Mouse (Mus musculus) lung, embryonic 15.5 days (tissue): Measurements from ENCODE around the gene Kcnh7. TPM values are rescaled to one million over a fixed set of nuclear protein-coding genes. Genes with fewer than 3 reads are reported as not detected.

ENCODE experiments used
- ATAC-seq: fragments of 200-750 bp; cut with Nextera tagmentation; 2 replicates; pipeline ENCODE4 v1.8.0; 2017; ENCODE audit warnings: moderate number of reproducible peaks, borderline replicate concordance; ENCODE audit not compliant: low FRiP score, low TSS enrichment; ENCODE audit errors: extremely low read depth
- H3K27ac ChIP-seq: fragments of 300-500 bp; sonication (generic); 2 replicates; pipeline ENCODE4 v1.5.1; 2015; ENCODE audit warnings: moderate library complexity, mild to moderate bottlenecking, inconsistent platforms
- H3K27me3 ChIP-seq: fragments of 300-500 bp; sonication (generic); 2 replicates; pipeline ENCODE4 v1.6.1; 2015; ENCODE audit warnings: inconsistent platforms
- H3K36me3 ChIP-seq: fragments of 300-500 bp; sonication (generic); 2 replicates; pipeline ENCODE4 v1.6.1; 2015; ENCODE audit warnings: inconsistent platforms
- H3K4me1 ChIP-seq: fragments of 300-500 bp; sonication (generic); 2 replicates; pipeline ENCODE4 v1.6.1; 2015; ENCODE audit warnings: inconsistent platforms
- H3K4me2 ChIP-seq: fragments of 300-500 bp; sonication (generic); 2 replicates; pipeline ENCODE4 v1.6.1; 2015; ENCODE audit warnings: inconsistent platforms, mild to moderate bottlenecking, moderate library complexity
- H3K4me3 ChIP-seq: fragments of 300-500 bp; sonication (generic); 2 replicates; pipeline ENCODE4 v1.5.1; 2015; ENCODE audit warnings: mild to moderate bottlenecking, inconsistent platforms
- H3K9ac ChIP-seq: fragments of 300-500 bp; sonication (generic); 2 replicates; pipeline ENCODE4 v1.6.1; 2015; ENCODE audit warnings: inconsistent platforms
- H3K9me3 ChIP-seq: fragments of 300-500 bp; sonication (generic); 2 replicates; pipeline ENCODE4 v1.6.1; 2016; ENCODE audit warnings: inconsistent platforms
- WGBS: fragments of 180-500 bp; shearing (Covaris S2); methylation state at CpG from one replicate; pipeline ENCODE4 v1.1.7; 2015; 5-methylcytosine and 5-hydroxymethylcytosine counted together
- polyA plus RNA-seq: library from polyadenylated mRNA; unstranded; fragments of >200 nt; fragmentation: Nextera tagmentation; extraction: Ambion mirVana; gene quantifications from 2 replicates; pipeline ENCODE4 v1.2.1, GENCODE M21; 2015

The Kcnh7 gene
- polyA plus RNA-seq = 0.15 and 0.25 TPM in 2 replicates

DNA sequence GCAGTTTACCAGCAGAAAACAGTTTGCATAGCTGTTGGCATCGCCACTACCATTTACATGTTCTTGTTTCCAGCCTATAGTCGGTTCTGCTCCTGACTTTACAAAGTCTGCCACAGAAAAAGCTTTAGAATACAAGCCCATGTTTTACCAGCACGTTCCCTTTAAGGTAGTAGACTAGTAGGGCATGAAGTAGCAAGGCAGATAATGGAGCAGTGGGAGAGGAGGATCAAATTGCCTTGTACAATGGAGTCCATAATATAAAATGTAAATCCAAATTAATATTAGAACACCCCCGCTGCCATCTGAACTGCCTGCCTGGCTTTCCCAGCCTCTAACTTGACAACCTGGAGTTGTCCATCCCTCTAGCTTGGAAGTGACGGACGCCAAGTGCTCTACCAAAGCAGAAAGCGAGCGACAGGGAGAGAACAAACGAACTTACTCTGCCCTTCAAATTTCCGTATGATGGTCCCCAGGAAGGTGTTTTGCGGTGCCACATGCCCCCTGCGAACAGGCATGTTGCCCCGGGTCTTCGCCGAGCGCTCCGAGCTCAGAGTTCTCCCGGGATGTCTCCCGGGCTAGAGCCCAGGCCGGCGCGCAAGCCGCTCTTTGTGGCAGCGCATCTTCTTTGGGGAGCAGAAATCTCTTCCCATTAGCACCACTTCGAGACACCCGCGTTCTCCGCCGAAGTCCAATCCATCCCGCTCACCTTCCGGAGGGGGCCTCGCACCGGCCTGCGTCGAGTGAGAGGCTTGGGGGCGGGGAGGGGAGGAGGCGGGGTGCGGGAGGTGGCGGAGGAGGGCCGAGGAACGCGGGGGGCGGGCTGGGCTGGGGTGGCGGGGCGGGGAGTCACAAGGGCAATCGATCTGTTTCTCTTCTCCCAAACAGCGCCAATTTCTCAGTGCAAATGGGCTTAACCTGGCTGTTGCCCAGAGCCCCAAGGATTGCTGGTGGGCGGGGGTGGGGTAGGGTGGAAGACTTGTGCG, at the start of gene Kcnh7:
TSS of gene Kcnh7 (minus strand) at position 725 of the 983 bp plus-strand sequence.
- no peaks in the 10 kb centered on the region for H3K36me3 ChIP-seq
- H3K4me2 ChIP-seq = peak within 1 kb of the TSS; percentile 60
- 2% methylated on average over 47 of the region's 49 CpGs for WGBS
- H3K27me3 ChIP-seq = peaks cover 24% of the 10 kb centered on the region
- H3K4me3 ChIP-seq = peak within 1 kb of the TSS; percentile 27
- no peak within 1 kb of the TSS for H3K9ac ChIP-seq
- no peaks in the 10 kb centered on the region for H3K4me1 ChIP-seq
- no peak within 1 kb of the TSS for H3K27ac ChIP-seq
- H3K9me3 ChIP-seq = no peaks in the 10 kb centered on the region
- ATAC-seq = no peak

DNA sequence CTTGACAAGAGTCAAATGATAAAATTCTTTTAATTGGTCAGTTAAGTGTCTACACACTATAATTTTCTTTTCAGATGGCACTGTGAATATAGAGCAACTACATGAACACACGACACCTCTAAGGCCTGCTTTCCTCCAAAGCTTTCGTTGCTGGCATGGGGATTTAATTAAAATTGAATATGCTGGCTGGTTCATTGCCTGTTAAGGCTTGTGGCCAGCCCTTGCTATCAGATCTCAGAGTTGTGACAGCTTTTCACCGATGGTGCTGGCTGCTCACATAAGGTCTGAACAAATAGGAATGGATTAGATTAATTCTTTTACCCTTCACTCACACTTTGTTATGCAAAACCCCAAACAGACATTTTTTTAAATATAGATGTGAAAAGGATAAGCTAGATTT, 23.3 kb upstream of the Kcnh7 start:
- H3K9ac ChIP-seq = no peak overlapping the region
- no peaks in the 10 kb centered on the region for H3K9me3 ChIP-seq
- no peaks in the 10 kb centered on the region for H3K4me1 ChIP-seq
- whole genome bisulfite sequencing = 80% methylated on average over 3 of the region's 3 CpGs
- no peaks in the 10 kb centered on the region for H3K36me3 ChIP-seq
- H3K27ac ChIP-seq = no peak overlapping the region
- H3K4me3 ChIP-seq = no peak overlapping the region
- no peak for ATAC-seq
- H3K4me2 ChIP-seq = no peak overlapping the region
- H3K27me3 ChIP-seq = no peaks in the 10 kb centered on the region

DNA sequence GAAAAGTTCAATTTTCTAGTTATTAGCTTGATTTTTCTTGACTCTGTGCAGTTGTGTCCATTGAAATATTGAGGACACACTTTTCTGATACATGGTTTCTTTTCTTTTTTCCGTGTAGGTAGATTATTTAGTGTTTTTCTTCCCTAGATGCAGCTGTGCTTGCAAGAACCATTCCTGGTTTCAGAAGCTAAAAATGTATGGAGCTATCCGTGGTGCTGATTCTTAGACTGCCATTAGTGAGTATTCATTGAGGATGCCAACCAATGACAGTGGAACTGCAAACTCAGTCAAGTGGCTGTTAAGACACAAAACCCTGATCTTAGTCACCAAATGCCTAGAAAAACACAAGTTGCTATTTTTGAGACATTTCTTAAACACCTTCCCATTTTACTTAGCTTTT, 1.9 kb upstream of the Kcnh7 start:
- Histone ChIP-seq H3K9me3 (no peaks in the 10 kb centered on the region), H3K4me2 (no peak overlapping the region), H3K27ac (no peak overlapping the region), H3K4me3 (no peak overlapping the region), H3K27me3 (peaks cover 24% of the 10 kb centered on the region), H3K36me3 (no peaks in the 10 kb centered on the region), H3K4me1 (no peaks in the 10 kb centered on the region), H3K9ac (no peak overlapping the region)
- WGBS = 2% methylated on average over 2 of the region's 2 CpGs
- no peak for ATAC-seq

DNA sequence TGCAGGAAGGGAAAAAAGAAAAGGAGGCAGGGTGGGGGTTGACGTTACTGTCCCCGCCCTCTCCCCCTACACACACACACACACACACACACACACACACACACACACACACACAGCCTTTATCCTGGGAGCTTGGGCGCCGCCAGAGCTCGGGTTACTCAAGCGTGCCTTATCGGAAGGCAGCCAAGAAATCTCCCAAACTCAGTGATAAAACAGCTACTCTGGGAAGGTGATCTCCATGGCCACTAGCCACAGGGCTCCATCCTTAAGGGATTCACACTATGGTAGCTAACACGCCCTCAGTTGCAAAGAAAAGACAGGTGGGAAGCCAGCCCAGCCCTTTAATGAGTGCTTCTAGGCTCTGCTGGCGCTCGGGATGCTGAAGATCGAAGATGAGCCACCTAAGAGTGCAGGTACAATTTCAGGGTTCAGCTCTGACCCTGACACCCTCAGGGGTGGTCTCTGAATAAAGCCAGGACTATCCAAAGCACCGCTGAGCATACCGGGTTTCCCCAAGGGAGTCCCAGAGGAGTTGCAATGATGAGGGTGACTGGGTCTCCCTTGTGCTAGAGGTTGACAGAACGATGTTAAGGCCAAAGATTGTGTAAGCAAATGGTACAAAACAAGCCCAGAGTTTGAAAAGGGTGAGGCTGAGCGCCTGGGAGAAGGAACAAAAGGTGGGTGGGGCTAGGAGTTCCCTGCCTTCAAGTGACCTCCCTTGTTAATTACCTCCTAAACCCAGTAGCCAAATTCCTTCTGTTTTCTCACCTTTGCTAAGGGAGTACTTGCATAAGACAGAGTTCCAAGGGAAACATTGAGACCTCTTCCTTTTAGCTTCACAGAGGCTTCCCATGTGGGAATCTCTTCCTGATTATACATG, 704 bp upstream of the Kcnh7 start:
- peak; percentile 35; the same call in 1 of the 2 replicates for ATAC-seq
- Histone ChIP-seq H3K9ac (no peak overlapping the region), H3K4me1 (no peaks in the 10 kb centered on the region), H3K27ac (no peak overlapping the region), H3K4me2 (peak overlapping the region; percentile 60), H3K27me3 (peaks cover 24% of the 10 kb centered on the region), H3K36me3 (no peaks in the 10 kb centered on the region), H3K9me3 (no peaks in the 10 kb centered on the region), H3K4me3 (peak overlapping the region; percentile 27)
- WGBS = 2% methylated on average over 14 of the region's 15 CpGs

DNA sequence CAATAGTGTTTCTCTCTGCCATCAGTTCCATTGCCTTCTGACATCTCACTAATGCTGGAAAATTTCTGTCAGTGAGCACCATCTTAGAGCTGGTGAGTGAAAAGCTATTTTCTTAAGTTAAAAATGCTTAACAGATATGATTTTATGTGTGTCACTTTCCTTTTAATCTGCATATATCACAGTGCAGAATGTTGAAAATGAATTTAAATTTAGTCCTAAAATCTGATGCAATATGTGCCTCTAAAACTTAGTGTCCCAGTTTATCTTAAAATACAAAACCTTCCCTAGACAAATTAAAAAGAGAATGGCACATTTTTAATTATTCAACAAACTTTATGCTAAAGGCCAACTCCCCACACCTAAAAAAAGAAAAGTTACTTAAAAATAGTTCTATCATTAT, 30.4 kb downstream of the Kcnh7 start:
- H3K27ac ChIP-seq = no peak overlapping the region
- no peak for ATAC-seq
- H3K4me3 ChIP-seq = no peak overlapping the region

DNA sequence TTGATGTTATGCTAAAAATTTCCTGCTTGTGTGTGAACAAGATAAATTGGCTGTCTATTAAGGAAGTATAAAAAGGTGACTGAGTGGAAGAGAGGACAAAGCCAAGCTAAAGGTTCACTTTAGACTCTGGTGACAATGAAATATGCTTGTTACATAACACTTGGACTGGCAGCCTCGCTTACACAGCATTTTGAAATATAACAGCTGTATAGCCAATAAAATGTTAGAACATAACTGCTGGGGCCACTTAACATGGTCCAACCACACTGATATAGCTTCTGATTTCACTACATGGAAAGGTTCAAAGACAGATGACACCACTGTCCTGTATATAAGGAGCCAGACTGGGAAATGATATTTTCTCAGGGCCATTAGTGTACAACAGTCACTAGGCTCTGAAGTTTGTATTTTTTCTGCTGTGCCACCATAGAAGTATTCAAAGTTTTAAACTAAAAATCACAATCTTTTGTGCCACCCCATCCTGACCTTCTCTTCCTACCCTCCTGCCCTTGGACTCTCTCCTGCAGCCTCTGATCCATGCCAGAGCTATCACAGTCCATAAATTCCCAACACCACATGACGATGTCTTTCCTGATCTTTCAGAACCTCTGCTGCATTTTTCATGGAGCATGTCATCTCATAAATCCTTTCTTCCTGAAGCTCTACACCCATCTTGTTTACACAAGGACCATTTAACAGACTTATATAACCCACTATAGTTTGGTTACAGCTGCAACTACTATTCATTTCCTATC, 56.1 kb downstream of the Kcnh7 start:
- Histone ChIP-seq H3K27ac (no peak overlapping the region), H3K4me3 (no peak overlapping the region), H3K4me2 (no peak overlapping the region), H3K27me3 (no peaks in the 10 kb centered on the region), H3K36me3 (no peaks in the 10 kb centered on the region), H3K4me1 (no peaks in the 10 kb centered on the region), H3K9ac (no peak overlapping the region), H3K9me3 (no peaks in the 10 kb centered on the region)
- no peak for ATAC-seq
- WGBS = 27% methylated on average over 2 of the region's 2 CpGs

More for the DNA sequence above, 30.4 kb downstream of the Kcnh7 start:
- Histone ChIP-seq H3K27me3 (no peaks in the 10 kb centered on the region), H3K9ac (no peak overlapping the region), H3K36me3 (no peaks in the 10 kb centered on the region), H3K4me1 (no peaks in the 10 kb centered on the region), H3K4me2 (no peak overlapping the region), H3K9me3 (no peaks in the 10 kb centered on the region)

DNA sequence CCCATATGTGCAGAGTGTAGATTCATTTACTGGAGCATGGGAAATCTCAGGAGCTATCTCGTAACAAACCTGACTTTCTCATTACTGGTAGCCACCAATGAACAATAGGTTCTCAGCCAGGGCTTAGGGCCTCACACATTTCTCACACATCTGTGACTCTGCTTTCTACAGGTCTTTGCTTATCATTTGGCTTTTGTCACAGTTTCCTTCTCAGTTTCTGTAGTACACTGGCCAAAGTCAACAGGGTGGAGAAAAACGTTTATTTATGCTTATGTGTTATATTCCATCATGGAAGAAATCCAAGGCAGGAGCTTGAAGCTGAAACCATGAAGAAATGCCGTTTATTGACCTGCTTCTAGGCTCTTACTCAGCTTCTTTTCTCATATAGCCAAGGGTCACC, 63.8 kb downstream of the Kcnh7 start:
- Histone ChIP-seq H3K36me3 (no peaks in the 10 kb centered on the region), H3K9me3 (no peaks in the 10 kb centered on the region), H3K4me1 (no peaks in the 10 kb centered on the region), H3K27ac (no peak overlapping the region), H3K4me3 (no peak overlapping the region), H3K27me3 (no peaks in the 10 kb centered on the region), H3K9ac (no peak overlapping the region), H3K4me2 (no peak overlapping the region)
- WGBS = 67% methylated on average over 3 of the region's 3 CpGs
- no peak for ATAC-seq

DNA sequence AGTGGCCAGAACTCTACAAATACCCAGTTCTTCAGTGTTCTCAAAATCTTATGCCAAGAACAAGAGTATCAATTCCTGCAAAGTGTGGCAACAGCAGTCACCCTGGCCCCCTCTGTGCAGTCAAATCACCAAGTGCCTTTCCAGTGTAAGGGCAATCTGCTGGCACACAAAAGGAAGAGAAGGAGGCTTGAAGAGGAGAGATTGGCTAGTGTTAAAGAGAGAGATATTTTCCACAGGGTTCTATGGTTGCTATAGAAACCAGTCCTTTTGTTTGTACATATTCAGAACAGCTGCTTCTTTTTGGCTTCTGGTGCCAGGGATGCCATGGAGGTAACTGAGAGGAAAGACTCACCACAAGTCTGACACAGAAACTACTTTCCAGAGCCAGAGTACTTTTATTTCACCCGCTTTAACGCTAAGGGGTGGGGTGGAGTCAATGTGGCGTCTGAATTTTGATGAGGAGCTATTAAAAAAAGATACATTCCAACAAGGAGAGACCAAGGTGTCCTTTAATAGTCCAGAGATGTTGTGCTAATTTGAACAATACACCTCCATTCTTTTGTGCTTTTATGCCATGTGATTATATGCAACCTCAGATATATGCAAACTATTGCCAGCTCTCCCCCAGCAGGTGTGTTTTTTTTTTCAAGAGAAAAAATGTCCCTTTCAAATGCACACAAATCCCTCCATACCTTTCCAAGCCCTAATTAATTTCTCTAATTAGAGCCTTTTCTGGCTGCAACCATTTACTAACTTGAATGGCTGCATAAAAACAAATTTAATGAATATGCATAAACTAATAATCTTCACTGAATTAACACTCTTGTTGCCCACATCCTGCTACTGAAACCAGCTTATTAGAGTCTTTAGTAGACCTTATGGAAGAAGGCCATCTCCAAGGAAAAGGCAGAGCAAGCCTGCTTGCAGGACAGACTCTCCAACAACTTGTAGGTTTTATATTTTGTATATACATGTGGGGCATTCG, 66.6 kb downstream of the Kcnh7 start:
- ATAC-seq = no peak
- no peak overlapping the region for H3K9ac ChIP-seq
- H3K27ac ChIP-seq = no peak overlapping the region
- no peak overlapping the region for H3K4me2 ChIP-seq
- no peaks in the 10 kb centered on the region for H3K36me3 ChIP-seq
- H3K4me1 ChIP-seq = no peaks in the 10 kb centered on the region
- no peak overlapping the region for H3K4me3 ChIP-seq
- WGBS = 69% methylated on average over 4 of the region's 4 CpGs
- H3K9me3 ChIP-seq = no peaks in the 10 kb centered on the region
- no peaks in the 10 kb centered on the region for H3K27me3 ChIP-seq

DNA sequence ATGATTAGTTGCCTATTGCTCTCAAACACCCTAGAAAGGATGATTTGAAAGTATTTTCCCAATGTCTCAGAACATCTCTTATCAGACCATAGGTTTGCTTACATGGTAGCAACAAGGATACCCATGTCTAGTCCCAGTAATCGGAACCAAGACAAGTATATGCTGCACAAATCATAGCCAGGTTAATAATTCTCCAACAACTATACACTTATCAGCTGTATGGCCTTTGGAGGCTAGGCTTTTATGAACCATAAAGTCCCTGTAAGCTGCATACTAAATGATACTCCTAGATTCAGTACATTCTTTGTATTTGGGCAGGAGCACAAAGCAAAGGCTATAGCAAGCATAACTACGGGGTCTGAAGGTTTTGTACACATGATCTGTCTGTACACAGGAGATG, 78.1 kb downstream of the Kcnh7 start:
- no peak overlapping the region for H3K4me2 ChIP-seq
- no peaks in the 10 kb centered on the region for H3K9me3 ChIP-seq
- WGBS = 73% methylated on average over 2 of the region's 2 CpGs
- no peak overlapping the region for H3K4me3 ChIP-seq
- H3K36me3 ChIP-seq = no peaks in the 10 kb centered on the region
- H3K27ac ChIP-seq = no peak overlapping the region
- no peak for ATAC-seq
- no peak overlapping the region for H3K9ac ChIP-seq
- H3K27me3 ChIP-seq = no peaks in the 10 kb centered on the region
- no peaks in the 10 kb centered on the region for H3K4me1 ChIP-seq

DNA sequence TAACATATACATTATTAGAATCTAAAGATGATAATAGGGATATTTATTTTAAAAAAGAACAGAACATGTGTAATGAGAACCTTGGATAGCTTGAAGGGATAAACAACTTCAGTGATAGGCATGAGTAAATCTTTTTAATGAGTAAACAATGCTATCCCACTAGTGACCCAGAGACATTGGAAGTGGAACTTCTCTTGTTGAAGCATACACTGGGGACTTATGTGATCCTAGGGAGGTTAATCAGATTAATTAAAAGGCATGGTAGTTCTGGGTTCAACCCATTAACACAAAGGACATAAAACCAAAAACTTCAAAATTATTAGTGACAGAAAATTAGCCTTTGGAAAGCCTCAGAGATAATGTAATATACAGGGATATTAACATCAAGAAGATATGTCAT, 84.4 kb downstream of the Kcnh7 start:
- Histone ChIP-seq H3K9ac (no peak overlapping the region), H3K27ac (no peak overlapping the region), H3K4me2 (no peak overlapping the region), H3K36me3 (no peaks in the 10 kb centered on the region), H3K4me1 (no peaks in the 10 kb centered on the region), H3K27me3 (no peaks in the 10 kb centered on the region), H3K4me3 (no peak overlapping the region), H3K9me3 (no peaks in the 10 kb centered on the region)
- no peak for ATAC-seq

DNA sequence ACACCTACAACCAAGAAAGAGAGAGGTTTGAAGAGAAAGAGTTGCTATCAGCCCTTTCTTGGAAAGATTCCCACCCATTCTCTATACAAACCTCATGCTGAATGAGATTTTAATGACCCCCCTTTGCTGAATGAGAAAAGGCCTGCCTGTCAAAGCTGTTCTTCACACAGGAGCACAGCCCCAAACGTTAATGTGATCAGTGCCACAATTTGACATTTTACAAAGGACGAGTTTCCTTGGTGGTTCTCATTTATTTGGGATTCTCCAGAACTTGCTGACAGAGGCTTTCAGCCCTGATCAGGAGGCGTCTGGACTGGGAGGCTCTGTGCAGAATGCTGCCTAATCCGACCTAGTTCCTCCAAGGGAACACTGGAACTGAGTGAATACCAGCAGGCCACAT, 92.3 kb downstream of the Kcnh7 start:
- H3K27me3 ChIP-seq = no peaks in the 10 kb centered on the region
- WGBS = 47% methylated on average over 4 of the region's 4 CpGs
- ATAC-seq = no peak

More for the DNA sequence above, 92.3 kb downstream of the Kcnh7 start:
- Histone ChIP-seq H3K36me3 (no peaks in the 10 kb centered on the region), H3K4me2 (no peak overlapping the region), H3K4me1 (no peaks in the 10 kb centered on the region), H3K4me3 (no peak overlapping the region), H3K9ac (no peak overlapping the region), H3K27ac (no peak overlapping the region), H3K9me3 (no peaks in the 10 kb centered on the region)
